Mouse (Mus musculus): ENCODE measurements around the gene Adgrv1.
"Not testable (repeated sequence)": the region's sequence is repeated elsewhere in the genome, so short reads cannot be mapped to it uniquely, and the experiment has no call there.

The Adgrv1 gene

DNA sequence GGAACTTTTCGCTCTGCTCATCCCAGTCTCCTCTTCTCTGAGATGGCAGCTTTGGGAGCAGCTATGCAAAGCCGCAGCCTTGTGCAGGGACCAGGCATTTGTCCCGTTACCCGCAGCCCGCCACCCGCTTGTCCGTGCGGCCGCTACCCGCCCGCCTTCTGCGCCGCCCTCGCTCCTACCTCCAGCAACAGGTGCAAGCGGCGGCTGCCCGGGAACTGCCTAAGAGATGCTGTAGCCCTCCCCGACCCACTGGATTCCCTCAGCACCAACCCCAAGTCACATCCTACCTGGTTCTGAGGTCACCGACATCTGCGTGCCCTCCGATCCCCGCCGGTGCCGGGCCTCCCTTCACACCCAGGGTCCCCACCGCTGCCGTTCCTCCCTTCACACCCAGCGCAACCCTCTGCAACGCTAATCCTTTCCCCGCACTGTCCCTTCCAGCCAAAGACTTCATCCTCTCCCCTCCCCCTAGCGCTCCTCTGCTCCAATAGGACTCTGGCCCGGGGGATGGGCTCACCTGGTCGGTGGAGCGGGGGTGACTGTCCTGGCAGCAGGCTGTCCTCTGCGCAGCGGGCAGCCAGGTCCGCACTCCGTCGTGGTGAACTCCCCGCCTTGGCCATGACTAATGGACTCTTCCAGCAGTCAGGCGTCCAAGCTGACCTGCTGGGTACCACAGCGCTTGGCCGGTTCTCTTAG lies at the start of gene Adgrv1:
Adgrv1 (minus strand) TSS at position 435 of the 696 bp plus-strand sequence.
- DNase-seq (ENCODE audit: low spot score in 2 of 2), result no peak

GRCm38 (mm10) chr13:81675333-81675732 lies 42.4 kb upstream of the Adgrv1 start:
- DNase-seq (ENCODE audit: low spot score in 2 of 2), result no peak

DNA sequence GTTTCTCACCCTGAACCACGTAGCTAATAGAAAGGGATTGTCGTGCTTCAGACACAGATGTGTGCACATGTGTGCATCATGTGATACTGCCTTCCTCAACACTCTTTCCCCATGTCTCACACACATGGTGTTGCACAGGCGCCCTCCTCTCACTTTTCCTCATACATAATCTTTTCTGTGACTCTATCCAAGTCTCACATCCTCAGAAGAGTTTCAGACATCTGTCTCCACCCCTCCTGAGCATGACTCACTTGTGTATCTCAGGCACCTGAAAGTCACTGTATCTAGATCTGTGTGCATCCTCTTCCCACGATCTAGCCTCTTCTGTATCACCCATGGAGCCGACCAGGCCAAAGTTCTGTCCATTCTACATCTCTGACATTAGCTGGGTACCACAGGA lies 34.8 kb upstream of the Adgrv1 start:
- DNase-seq (ENCODE audit: low spot score in 2 of 2), result no peak

DNA sequence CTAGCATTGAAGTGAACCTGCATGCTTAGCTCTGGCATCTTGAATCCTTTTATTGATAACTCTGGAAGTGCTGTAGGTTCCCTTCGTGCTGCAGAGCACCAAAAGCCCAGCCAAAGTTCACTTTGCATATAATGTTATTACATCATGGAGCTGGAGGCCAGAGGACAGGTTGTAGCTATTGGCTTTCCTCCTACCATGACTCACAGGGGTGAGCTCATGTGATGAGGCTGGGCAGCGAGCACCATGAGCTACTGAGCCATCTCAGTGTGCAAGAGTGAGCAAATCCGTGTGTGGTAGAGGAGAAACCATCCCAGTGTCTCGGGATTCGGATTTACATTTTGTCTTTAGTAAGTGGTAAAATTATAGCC lies 31.4 kb upstream of the Adgrv1 start:
- DNase-seq (ENCODE audit: low spot score in 2 of 2), result no peak

DNA sequence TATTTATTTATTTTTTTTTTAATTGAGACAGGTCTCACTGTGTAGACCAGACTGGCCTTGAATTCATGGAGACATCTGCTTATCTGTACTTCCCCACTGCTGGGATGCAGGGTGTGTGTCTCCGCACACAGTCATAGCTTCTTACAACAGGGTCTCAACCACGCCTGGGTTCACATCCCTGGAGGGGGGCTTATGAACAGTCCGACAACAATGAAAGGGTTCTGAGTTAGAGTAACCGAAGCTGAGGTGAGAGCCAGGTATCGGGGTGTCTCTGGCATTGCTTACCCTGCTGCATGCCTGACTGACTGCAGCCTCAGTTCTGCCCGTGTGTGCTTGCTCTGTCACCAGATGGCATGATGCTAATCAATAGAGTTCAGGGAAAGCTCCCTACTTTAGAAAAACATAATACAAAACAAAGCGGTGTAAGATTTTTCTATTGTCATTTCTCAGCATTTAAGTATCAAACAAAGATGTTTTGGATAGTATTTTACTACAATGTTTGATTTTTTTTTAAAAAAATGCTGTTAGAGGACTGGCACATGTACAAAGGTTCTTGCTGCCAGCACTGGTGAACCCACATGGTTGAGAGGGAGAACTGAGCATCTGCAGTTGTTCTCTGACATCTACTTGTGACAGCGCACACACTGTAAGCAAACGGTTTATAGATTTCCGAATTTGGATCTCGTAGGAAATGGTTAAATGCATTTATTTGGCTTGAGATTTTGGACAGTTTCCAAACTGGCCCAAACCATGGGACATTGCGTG lies 30.8 kb upstream of the Adgrv1 start:
- DNase-seq (ENCODE audit: low spot score in 2 of 2), result no peak

- no peak for DNase-seq (ENCODE audit: low spot score in 2 of 2)
Measured at GRCm38 (mm10) chr13:81658053-81658752, 25.2 kb upstream of the Adgrv1 start.

DNA sequence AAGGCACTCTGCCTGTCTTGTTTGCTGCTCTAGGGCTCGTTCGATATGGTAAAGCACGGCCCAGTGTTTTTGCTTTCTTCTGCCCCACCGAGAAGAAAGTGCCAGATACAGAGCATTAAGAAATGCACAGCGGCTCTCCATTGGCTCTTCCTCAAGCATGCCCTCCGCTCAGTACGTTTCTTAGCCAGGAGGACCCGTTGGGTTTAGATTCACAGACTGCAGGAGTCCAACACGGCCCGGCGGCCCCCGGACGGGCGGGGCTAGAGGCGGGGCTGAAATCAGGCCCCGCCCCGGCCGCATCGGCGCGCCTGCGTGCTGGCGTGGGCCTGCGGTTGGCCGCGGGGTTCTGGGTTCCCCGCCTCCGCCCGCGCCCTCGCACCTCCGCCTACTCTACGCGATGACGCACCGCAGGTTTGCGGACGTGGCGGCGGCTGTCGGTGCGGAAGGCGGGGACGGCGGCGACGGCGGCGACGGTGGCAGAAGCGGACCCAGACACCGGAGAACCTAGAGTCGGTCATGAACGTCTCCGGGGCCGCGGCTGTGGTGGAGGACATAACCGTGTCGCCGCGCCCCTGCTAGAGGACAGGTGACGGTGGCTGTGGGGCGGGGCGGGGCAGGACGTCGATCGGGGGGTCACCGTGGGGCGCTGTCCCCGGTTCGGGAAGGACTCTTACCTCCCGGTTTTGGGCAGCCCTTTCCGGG lies 24.5 kb upstream of the Adgrv1 start, which contains the start of gene Lysmd3:
Lysmd3 (plus strand) TSS at position 313 of the 702 bp plus-strand sequence.
- DNase-seq (ENCODE audit: low spot score in 2 of 2), result peak; percentile 69 to 87

DNA sequence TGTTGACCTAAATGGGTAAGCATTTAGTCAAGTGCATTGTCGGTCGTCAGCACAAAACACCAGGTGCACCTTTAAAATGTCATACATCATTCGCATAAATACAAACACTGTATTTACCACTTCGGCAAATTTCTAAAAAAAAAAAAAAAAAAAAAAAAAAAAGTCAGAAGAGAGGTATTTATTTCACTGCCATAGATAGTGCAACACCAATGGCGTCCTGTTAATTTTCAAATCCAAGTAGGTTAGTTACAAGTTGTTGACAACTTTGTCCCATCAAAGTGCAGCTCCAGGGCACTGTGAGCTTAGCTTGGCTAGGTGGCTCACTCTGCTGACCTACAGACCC lies 24.0 kb upstream of the Adgrv1 start:
- DNase-seq (ENCODE audit: low spot score in 2 of 2), result no peak

- DNase-seq (ENCODE audit: low spot score in 2 of 2), result no peak
Measured at GRCm38 (mm10) chr13:81656091-81656850, 23.3 kb upstream of the Adgrv1 start.

GRCm38 (mm10) chr13:81650382-81650781 lies 17.4 kb upstream of the Adgrv1 start:
- DNase-seq (ENCODE audit: low spot score in 2 of 2), result not testable (repeated sequence)

DNA sequence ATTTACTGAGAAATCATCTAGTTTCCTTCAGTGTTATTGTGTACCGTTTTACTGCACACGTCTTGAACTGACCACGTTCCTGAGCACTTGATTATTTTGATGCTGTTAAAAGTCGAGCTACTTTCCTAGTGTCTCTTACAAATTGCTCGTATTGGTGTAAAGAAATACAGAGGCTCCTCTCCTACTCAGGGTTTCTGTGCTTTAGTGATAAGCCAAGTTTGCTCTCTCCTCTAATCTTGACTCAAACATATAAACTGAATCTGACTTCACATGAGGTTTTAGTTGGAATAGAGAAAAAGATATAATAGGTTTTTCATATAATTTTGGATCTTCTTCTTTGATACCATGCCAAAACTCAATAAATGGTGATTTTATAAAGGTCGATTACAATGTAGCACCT lies 13.4 kb upstream of the Adgrv1 start:
- DNase-seq (ENCODE audit: low spot score in 2 of 2), result no peak

DNA sequence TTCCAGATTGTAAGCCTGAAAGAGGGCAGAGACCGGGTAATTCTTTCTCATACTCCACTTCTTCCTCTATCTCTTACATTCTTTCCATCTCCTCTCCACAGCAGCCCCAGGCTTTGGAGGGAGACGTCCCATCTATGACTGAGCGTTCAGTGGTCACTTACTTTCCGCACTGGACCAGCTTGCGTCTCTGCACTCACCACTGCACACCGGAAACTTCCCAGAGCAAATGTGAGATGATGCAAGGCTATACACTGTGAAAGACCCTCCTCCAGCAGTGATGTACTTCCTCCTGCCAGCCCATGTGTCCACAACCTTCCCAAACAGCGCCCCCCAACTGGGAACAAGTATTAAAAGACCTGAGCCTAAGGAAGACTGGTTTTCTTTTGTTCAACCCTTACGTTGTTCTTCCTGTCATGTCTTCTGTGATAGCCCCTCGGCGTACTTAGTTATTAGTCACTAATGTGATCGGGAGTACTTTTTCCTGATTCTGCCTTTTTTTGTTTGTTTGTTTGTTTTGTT lies 11.2 kb upstream of the Adgrv1 start:
- DNase-seq (ENCODE audit: low spot score in 2 of 2), result no peak

DNA sequence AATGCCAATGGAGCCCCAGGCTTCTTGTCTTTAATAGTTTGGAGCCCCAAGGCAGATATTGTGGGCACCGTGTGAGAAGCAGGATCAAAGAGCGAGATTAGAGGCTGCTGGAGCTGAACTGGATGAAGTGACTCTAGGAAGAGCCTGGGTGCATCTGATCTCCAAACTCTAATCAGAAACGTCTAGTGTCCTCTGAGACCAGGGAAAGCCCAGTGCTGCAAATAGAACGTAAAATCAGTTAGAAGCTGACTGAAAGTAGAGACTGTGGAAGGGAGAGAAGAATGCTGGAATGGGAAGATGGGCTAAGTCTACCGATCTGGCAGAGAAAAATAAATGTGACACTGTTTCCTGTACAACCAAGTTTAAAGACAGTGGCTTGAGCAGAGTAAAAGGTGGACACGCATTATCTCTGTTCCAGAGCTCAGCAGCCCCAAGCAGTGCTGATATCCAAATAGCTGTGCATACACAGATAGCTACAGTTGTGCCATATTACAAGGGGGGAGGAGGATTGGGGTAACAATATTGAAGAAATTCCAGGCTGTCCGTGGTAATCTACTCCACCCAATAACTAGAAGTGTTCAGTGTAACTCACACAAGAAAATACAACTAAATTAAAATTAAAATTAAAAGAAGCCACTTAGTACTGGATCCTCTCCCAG lies 9.7 kb upstream of the Adgrv1 start:
- DNase-seq (ENCODE audit: low spot score in 2 of 2), result no peak

GRCm38 (mm10) chr13:81641289-81642045 lies 8.5 kb upstream of the Adgrv1 start:
- peak in 1 of 2 experiments; percentile 30 for DNase-seq (ENCODE audit: low spot score in 2 of 2)

DNA sequence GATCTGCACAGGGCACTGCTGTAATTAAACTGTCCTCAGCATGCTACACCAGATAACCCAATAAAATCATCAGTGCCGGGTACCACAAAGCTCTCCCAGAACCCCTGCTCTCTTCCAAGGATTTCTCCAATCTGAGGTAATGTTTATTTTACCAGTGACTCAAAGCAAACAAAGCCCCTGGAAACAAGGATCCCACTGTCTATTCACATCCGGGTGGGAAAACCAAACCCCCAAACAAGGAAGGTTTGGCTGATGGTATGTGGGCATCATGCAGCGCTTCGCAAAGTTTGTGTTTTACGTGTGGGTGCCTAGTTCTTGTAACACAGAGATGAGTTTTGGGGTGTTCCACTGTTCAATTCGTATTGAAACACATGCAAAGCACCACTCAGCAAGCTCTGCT lies 7.9 kb upstream of the Adgrv1 start:
- DNase-seq (ENCODE audit: low spot score in 2 of 2), result no peak

GRCm38 (mm10) chr13:81639624-81640023 lies 6.7 kb upstream of the Adgrv1 start:
- no peak for DNase-seq (ENCODE audit: low spot score in 2 of 2)

DNA sequence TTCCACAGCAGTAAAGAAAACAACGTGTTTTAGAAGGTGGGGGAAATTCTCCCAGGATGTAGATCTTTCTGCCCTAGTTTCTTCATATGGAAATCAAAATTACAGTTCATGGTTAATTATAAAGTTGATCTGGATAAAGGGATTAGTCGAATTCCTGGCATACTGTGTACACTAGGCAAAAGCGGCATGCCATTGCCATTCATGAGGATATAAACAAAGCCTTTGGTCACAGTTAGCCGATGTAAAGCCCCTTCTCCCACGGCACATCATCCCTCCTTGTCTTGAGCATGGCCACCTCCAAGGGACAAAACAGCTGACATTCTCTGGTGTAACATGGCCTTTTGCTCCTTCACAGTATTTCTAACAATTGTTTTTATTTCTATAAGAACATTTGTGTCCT lies 2.4 kb downstream of the Adgrv1 start:
- DNase-seq (ENCODE audit: low spot score in 2 of 2), result no peak

- DNase-seq (ENCODE audit: low spot score in 2 of 2), result no peak
Measured at GRCm38 (mm10) chr13:81629395-81629794, 3.6 kb downstream of the Adgrv1 start.

DNA sequence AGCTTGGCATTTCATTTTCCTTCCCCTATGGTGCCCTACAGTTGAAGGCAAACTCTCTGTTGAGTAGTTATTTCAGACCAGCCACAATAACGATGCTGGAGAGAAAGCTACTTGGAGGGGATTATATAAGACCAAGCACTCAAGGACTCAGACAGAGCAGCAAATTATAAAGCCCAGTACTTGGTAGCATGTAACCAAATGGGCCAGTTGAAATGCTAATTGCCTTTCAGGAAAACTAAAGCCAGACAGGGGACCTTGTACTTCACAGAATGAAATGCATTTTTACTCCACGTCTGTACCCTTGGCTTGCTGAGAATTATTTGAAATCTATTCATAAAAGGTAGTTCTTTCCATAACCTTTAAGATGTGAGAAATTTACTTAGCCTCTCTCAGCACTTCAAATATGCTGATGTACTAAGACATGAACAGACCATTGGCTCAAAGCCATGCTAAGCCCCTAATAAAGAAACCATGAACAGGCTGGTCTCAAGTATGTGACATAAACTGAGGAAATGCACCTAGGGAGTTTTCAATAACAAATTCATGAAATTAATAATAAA lies 4.2 kb downstream of the Adgrv1 start:
- DNase-seq (ENCODE audit: low spot score in 2 of 2), result no peak

DNA sequence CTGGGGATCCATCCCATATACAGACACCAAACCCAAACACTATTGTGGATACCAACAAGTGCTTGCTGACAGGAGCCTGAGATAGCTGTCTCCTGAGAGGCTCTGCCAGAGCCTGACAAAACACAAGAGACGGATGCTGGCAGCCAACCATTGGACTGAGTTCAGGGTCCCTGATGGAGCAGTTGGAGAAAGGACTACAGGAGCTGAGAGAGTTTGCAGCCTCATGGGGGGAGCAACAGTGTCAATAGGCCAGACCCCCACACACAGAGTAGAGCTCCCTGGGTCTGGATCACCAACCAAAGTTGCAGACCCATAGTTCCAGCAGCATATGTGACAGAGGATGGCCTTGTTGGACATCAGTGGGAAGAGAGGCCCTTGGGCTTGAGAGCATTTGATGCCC lies 5.1 kb downstream of the Adgrv1 start:
- not testable (repeated sequence) for DNase-seq (ENCODE audit: low spot score in 2 of 2)
